8 mouse cellular contexts compared by ENCODE assay signal in genomic region chr2:38739410-38739809, GRCm38 (mm10). TPM values are rescaled to one million over a fixed set of nuclear protein-coding genes. Genes with fewer than 3 reads are reported as not detected.
DNase-seq lines count a peak whose midpoint lies in the region; ATAC-seq and TF ChIP-seq lines count a peak whose summit lies in the region.

No protein-coding gene starts in this region.

- no peak; the same call in 1 of the 2 replicates for ATAC-seq in limb, embryonic 11.5 days (ENCODE audit: insufficient number of reproducible peaks, low FRiP score, low TSS enrichment, low read depth)
- ATAC-seq in midbrain, postnatal 0 days (ENCODE audit: low FRiP score) = peak; percentile 61

- WGBS in limb, embryonic 11.5 days = 37% methylated on average over 7 of the region's 7 CpGs
- WGBS in midbrain, postnatal 0 days = 11% methylated on average over 7 of the region's 7 CpGs

- H3K9me3 ChIP-seq in limb, embryonic 11.5 days (ENCODE audit: control insufficient read depth, low read length) = no peaks in the 10 kb centered on the region
- no peaks in the 10 kb centered on the region for H3K9me3 ChIP-seq in midbrain, postnatal 0 days (ENCODE audit: low read length)

- no peaks in the 10 kb centered on the region for H3K4me1 ChIP-seq in limb, embryonic 11.5 days (ENCODE audit: control insufficient read depth, insufficient read depth, low read length)
- H3K4me1 ChIP-seq in midbrain, postnatal 0 days (ENCODE audit: insufficient read depth, low read length) = no peaks in the 10 kb centered on the region

- H3K9ac ChIP-seq in limb, embryonic 11.5 days (ENCODE audit: low read length) = no peak overlapping the region
- no peak overlapping the region for H3K9ac ChIP-seq in midbrain, postnatal 0 days (replicated peaks; ENCODE audit: low read length, poor library complexity, severe bottlenecking)

- H3K4me2 ChIP-seq in limb, embryonic 11.5 days (ENCODE audit: low read depth, severe bottlenecking) = no peak overlapping the region
- no peak overlapping the region for H3K4me2 ChIP-seq in midbrain, postnatal 0 days (ENCODE audit: low read depth, low read length, poor library complexity, severe bottlenecking)

- H3K27ac ChIP-seq in limb, embryonic 11.5 days (replicated peaks; ENCODE audit: low read depth, low read length) = no peak overlapping the region
- H3K27ac ChIP-seq in midbrain, postnatal 0 days (ENCODE audit: low read depth, low read length) = no peak overlapping the region

- no peaks in the 10 kb centered on the region for H3K27me3 ChIP-seq in limb, embryonic 11.5 days (ENCODE audit: control insufficient read depth, insufficient read depth, low read length)
- no peaks in the 10 kb centered on the region for H3K27me3 ChIP-seq in midbrain, postnatal 0 days (ENCODE audit: insufficient read depth, low read length)
- H3K27me3 ChIP-seq in splenic B cell, adult 2 months (ENCODE audit: control insufficient read depth, insufficient read depth, low read length, poor library complexity, severe bottlenecking) = no peaks in the 10 kb centered on the region

- H3K4me3 ChIP-seq in limb, embryonic 11.5 days (ENCODE audit: low read depth, low read length) = no peak overlapping the region
- no peak overlapping the region for H3K4me3 ChIP-seq in midbrain, postnatal 0 days (ENCODE audit: low read depth, low read length)

- TF ChIP-seq CTCF in midbrain, postnatal 0 days (IDR thresholded peaks at IDR 0.05) = peak; percentile 92

- DNase-seq in urinary bladder, postnatal 14 days (ENCODE audit: low spot score) = peak; percentile 81
- DNase-seq in urinary bladder, adult 2 months (ENCODE audit: low spot score) = no peak
- DNase-seq in cerebellum, adult 9-11 months = peak; percentile 52
- DNase-seq in frontal cortex, adult 2 months (ENCODE audit: extremely low spot score in 1 of 2, low spot score in 1 of 2) = peak; percentile 42 to 92
- peak; percentile 17 to 62 for DNase-seq in kidney, adult 8-10 months
- peak; percentile 88 for DNase-seq in limb, embryonic 11.5 days (ENCODE audit: low spot score)
- peak; percentile 84 for DNase-seq in midbrain, postnatal 0 days (ENCODE audit: low spot score)
- DNase-seq in splenic B cell, adult 2 months (ENCODE audit: low read depth, low spot score) = peak; percentile 62

- no peaks in the 10 kb centered on the region for H3K36me3 ChIP-seq in limb, embryonic 11.5 days (ENCODE audit: control insufficient read depth, insufficient read depth, low read length)
- H3K36me3 ChIP-seq in midbrain, postnatal 0 days (ENCODE audit: insufficient read depth, low read length) = peaks cover 4% of the 10 kb centered on the region; the same call in 1 of the 2 replicates
- no peaks in the 10 kb centered on the region for H3K36me3 ChIP-seq in splenic B cell, adult 2 months (ENCODE audit: control insufficient read depth, insufficient read depth, low read length, poor library complexity, severe bottlenecking)

RNA-seq across cellular contexts. Expression of gene Nr5a1, which starts 25.1 kb away (rescaled TPM):
- polyA plus RNA-seq in urinary bladder, adult 2 months (2012; rRNA removed) = not detected in 2 replicates
- polyA plus RNA-seq in frontal cortex, adult 2 months (2012; rRNA removed) = 0.06 and 0.11 TPM in 2 replicates
- 0.16 TPM in 1 of 2 replicates, not detected in the other for polyA plus RNA-seq in limb, embryonic 11.5 days (2014; fragmentation: Nextera tagmentation; extraction: Ambion mirVana)
- 0.11 and 0.61 TPM in 2 replicates for total RNA-seq in midbrain, postnatal 0 days (2014; rRNA removed)
- 1.2 and 2.1 TPM in 2 replicates for polyA plus RNA-seq in midbrain, postnatal 0 days (2015; fragmentation: Nextera tagmentation; extraction: Ambion mirVana)
